Mouse (Mus musculus): ENCODE results near the gene Lyl1.

The Lyl1 gene

DNA sequence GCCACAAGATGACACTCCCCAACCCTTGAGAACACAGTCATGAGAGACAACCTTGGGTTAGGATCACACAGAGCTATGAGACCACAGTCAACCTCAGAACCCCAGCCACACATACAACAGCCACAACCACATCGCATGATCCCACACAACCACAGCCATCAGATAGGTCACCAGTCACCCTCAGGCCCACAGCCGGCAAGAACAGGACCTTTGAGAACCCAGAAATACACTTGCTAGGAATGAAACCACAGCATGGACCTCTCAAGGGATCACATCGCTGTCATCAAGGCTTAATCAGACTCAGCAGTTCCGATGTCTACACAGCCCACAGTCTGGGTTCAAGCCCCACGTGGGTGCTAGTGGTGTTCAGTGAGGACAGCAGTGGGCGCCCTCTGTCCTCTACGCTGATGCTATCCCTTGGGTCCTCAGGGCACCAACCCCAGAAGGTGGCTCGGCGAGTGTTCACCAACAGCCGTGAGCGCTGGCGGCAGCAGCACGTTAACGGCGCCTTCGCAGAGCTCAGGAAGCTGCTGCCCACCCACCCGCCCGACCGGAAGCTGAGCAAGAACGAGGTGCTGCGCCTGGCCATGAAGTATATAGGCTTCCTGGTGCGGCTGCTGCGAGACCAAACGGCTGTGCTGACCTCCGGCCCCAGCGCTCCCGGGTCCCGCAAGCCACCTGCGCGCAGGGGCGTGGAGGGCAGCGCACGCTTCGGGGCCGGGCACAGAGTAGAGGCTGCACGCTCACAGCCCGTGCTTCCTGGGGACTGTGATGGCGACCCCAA lies 2.4 kb downstream of the Lyl1 start:
- DNase-seq (ENCODE audit: low spot score): no peak

- peak; percentile 89 for DNase-seq (ENCODE audit: low spot score)
Measured at GRCm38 (mm10) chr8:84704356-84704755, 3.1 kb downstream of the Lyl1 start.

GRCm38 (mm10) chr8:84704867-84705831 lies 3.9 kb downstream of the Lyl1 start:
- peak; percentile 75 for DNase-seq (ENCODE audit: low spot score)

- no peak for DNase-seq (ENCODE audit: low spot score)
Measured at GRCm38 (mm10) chr8:84705960-84706359, 4.7 kb downstream of the Lyl1 start.

DNA sequence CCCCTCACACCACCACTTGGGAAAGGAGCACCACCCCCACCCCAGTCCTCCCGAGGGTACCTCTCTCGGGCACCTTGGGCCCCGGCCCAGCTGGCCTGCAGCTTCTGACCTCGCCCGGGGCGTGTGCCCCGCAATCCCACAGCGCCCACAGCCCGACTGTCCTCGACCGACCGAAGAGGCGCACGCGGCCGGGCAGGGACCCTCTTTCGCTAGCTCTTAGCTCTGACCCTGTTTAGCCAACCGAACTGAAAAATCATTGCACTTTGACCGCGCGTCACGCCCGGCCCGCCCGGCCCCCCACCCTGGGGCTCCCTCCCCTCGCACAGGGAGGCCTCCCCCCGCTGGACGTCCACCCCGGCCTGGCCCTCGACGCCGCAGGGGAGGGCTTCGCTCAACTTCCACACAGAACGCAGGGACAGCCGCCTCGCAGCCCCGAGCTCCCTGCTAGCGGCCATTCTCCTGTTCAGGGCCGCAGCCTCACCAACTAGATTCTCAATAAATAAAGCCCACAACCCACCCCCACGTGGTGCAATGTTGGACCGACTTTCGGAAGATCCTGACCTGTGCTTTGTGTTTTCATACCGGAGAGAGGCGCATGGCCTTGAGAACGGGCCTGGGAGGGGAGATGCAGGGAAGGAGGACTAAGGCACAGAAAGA lies 5.5 kb downstream of the Lyl1 start:
- DNase-seq (ENCODE audit: low spot score): peak; percentile 69

DNA sequence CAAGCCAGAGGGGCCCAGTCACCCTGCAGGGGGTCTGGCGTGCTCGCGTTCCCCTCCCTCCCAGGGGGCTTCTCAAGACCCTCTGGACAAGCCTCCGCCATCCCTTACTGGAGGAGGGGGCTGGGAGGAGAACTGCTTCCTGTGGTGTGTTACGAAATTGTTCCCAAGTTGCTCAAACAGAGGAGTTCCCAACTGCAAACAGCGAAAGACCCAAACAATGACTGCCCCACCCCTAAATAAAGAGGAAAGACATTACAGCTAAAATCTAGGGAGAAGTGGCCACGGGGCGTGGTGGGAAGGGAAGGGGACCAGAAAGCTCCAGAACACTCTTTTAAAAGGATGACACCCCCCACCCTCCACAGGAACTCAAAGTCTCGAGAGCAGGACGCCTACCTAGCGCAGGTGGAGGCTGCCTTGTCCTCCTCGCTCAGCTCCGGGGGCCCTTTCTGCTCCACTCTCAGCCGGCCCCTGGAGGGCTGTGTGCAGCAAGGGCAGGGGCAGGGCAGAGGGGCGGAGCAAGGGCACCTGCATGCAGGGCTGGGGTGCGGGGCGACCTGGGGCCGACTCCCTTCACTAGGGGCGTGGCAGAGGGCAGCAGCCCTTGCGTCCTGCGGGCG lies 6.1 kb downstream of the Lyl1 start:
- no peak for DNase-seq (ENCODE audit: low spot score)

GRCm38 (mm10) chr8:84708071-84708541 lies 6.8 kb downstream of the Lyl1 start:
- peak; percentile 69 for DNase-seq (ENCODE audit: low spot score)

DNA sequence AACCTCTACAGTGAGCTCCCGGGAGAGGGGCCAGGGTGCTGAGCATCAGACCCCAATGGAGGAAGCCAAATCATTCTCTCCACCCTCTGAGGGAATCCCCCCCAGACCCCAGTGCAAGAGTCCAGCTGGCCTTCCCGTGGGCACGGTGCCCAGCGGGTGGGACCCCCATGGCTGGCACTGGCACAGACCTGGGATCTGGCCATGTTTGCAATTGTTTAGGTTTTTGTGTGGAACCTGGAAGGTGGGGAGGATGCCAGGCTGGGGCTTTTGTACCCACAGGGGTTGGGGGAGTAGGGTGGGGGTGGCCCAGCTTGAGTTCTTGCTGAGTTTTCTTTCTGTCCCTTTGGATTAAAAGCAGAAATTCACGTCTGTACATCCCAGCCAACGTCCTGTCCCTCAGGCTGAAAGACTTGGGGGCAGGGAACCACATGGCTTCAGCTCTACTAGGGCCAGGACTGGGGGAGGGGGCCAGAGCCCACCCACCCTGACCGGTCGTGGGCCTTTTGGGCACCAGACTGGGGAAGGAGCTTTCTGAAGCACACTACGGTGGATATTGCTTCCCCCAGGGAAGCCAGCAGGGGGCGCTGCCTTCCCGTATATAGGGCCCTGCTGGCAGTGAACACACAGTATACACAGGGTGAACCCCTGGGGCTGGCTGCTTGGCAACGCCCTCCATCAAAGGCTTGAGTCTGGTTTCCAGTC lies 7.7 kb downstream of the Lyl1 start:
- DNase-seq (ENCODE audit: low spot score): peak; percentile 91

DNA sequence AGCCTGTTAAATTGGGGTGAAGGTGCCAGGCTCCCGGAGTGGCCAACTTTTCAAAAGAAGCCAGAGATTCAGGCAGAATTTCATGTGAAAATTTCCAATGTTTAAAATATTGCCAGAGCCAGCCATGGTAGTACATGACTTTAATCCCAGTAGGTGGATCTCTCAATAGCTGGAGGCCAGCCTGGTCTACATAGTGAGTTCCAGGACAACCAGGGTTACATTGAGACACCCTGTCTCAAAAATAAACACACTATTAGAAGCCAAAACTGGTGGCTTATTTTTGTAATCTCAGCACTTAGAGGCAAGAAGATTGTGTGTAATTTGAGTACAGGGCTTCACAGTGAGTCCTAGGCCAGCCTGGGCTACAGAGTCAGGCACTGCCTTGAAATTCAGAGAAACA lies 8.7 kb downstream of the Lyl1 start:
- no peak for DNase-seq (ENCODE audit: low spot score)

DNA sequence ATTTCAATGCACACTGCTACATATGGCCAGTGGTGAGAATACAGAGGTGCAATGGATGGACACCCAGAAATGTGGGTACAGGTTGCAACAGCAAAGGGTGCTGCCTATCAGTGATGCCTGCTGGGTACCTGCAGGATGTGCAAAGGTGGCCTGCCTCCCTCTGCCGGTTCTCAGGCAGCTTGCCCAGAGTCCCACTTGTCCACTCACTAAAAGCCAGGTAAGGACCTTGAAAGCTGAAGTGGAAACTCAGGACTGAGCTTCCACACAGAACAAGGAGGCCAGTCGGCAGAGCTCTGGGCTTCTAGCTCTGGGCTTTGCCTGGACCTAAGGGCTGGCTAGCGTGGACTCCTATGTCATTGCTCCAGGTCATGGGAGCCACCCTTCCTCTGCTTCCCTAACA lies 10.1 kb downstream of the Lyl1 start:
- DNase-seq (ENCODE audit: low spot score): no peak

DNA sequence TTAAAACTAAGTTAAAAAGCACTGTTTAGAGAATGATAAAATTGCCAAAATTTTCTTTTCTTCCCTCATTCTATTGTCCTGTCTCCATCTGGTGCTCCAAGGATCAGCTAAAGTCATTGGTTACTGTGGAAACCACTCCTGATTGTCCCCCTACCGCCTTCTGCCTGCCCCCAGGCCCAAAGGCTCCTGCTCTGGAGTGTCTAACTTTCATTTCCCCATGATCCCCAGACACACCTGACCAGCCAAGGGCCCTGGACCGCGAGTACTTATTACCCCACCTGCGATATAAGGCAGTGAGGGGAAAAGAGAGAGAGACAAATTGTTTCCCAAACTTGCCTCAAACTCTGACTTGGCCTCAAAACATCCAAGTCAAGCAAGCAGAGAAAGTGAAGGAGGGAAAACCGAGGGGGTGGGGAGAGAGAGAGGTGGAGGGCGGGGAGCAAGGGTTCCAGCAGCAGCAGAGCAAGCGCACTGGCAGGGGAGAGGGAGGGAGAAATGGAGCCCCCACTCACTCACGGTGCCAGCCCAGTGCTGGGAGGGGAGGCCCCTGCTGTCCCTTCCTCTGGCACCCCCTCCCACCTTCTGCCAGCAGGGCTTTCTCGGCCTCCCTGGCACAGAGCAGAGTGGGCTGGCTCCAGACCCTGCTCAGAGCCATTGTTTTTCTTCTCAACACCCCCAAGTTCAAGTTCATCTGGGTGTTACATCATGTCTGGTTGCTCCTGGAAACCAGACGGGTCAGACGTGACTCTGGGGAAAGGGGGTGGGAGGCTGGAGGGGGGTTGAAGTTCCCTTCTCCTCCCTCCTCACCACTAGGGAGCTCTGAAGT lies 10.9 kb downstream of the Lyl1 start:
- no peak for DNase-seq (ENCODE audit: low spot score)

GRCm38 (mm10) chr8:84712759-84713120 lies 11.5 kb downstream of the Lyl1 start:
- DNase-seq (ENCODE audit: low spot score): no peak

- DNase-seq (ENCODE audit: low spot score): no peak
Measured at GRCm38 (mm10) chr8:84713381-84713780, 12.1 kb downstream of the Lyl1 start.

DNA sequence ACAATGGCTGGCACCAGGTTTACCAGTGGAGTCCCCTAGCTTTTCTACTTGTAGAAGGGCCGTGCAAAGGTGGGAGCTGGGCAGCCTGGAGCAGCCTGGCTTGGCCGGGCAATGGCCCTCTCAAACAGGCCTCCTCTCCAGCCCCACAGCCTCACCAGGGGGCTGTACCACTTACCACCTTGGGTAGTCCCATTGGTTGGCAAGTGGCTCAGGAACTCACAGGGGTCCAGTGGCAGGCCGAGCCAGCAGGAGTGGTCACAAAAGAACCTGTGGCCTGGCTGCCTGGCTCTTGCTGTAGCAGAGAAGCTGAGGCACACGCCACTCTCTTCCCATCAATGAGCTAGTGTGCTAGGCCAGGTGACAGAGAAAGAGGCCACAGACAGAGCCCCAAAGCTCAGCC lies 12.9 kb downstream of the Lyl1 start:
- DNase-seq (ENCODE audit: low spot score): no peak

DNA sequence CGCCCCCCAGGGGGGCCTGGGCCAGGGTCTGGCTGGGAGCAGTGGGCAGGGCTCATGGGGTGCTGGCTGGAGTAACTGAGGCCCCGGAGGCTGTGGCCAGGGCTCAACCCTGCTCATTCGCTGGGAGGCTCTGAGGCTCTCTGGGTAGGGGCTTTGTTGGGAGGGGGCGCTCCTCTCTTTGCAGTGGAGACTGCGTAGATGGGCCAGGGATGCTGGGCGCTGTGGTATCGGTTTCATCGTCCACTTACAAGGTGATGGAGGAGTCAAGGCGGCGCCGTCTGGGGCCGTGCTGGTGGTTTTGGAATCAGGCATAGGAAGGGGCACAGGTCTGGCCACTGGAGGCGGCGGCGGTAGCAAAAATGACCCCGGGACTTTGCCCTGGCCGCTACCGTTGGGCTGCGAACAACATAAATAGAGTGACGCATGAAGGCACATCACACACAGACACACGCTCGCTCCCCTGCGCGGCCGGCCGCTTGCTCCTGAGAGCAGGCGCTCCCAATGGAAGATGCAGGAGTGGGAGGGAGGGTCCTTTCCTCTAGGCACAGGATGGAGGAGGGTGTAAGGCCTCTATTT lies 14.7 kb downstream of the Lyl1 start:
- DNase-seq (ENCODE audit: low spot score): no peak

GRCm38 (mm10) chr8:84716790-84717189 lies 15.5 kb downstream of the Lyl1 start:
- DNase-seq (ENCODE audit: low spot score): no peak

GRCm38 (mm10) chr8:84718476-84718875 lies 17.2 kb downstream of the Lyl1 start:
- no peak for DNase-seq (ENCODE audit: low spot score)

GRCm38 (mm10) chr8:84718959-84719690 lies 17.9 kb downstream of the Lyl1 start:
- DNase-seq (ENCODE audit: low spot score): no peak

GRCm38 (mm10) chr8:84722530-84722849 lies 21.2 kb downstream of the Lyl1 start:
- DNase-seq (ENCODE audit: low spot score): no peak

All from testis, postnatal 10 days (tissue).